Mouse (Mus musculus) kidney, embryonic 16.5 days (tissue): ENCODE measurements around the gene Trmt10c. TPM values are rescaled to one million over a fixed set of nuclear protein-coding genes. Genes with fewer than 3 reads are reported as not detected.
A peak's percentile ranks its signal among the peaks of the same experiment; 100 is the strongest.
"Not testable (repeated sequence)": the region's sequence is repeated elsewhere in the genome, so short reads cannot be mapped to it uniquely, and the experiment has no call there.

Experiments used
- ATAC-seq: fragments of 200-750 bp; cut with Nextera tagmentation; 2 replicates; pipeline ENCODE4 v1.8.0; 2017; ENCODE audit warnings: moderate TSS enrichment; ENCODE audit not compliant: low FRiP score, low TSS enrichment
- H3K27ac ChIP-seq: fragments of 300-500 bp; sonication (generic); 2 replicates; pipeline ENCODE4 v1.5.1; 2014; ENCODE audit warnings: low read length
- H3K27me3 ChIP-seq: fragments of 300-500 bp; sonication (generic); 2 replicates; pipeline ENCODE4 v1.6.1; 2014; ENCODE audit warnings: low read length, control low read depth, mixed read lengths; ENCODE audit not compliant: insufficient read depth
- H3K36me3 ChIP-seq: fragments of 300-500 bp; sonication (generic); 2 replicates; pipeline ENCODE4 v1.6.1; 2014; ENCODE audit warnings: low read length, control low read depth, mixed read lengths; ENCODE audit not compliant: insufficient read depth
- H3K4me1 ChIP-seq: fragments of 300-500 bp; sonication (generic); 2 replicates; pipeline ENCODE4 v1.6.1; 2014; ENCODE audit warnings: low read length, control low read depth, mixed read lengths; ENCODE audit not compliant: insufficient read depth
- H3K4me2 ChIP-seq: fragments of 300-500 bp; sonication (generic); replicated peaks from 2 replicates; pipeline ENCODE4 v1.6.1; 2014; ENCODE audit warnings: low read depth, low read length
- H3K4me3 ChIP-seq: fragments of 300-500 bp; sonication (generic); 2 replicates; pipeline ENCODE4 v1.5.1; 2014; ENCODE audit warnings: mild to moderate bottlenecking, low read length
- H3K9ac ChIP-seq: fragments of 300-500 bp; sonication (generic); replicated peaks from 2 replicates; pipeline ENCODE4 v1.6.1; 2014; ENCODE audit warnings: low read length
- H3K9me3 ChIP-seq: fragments of 300-500 bp; sonication (generic); 2 replicates; pipeline ENCODE4 v1.6.1; 2016; ENCODE audit warnings: low read length, control low read depth
- WGBS: fragments of 180-500 bp; shearing (Covaris S2); extraction: QIAGEN DNeasy Blood & Tissue Kit; methylation state at CpG from one replicate; pipeline ENCODE4 v1.1.7; 2014; 5-methylcytosine and 5-hydroxymethylcytosine counted together
- polyA plus RNA-seq: library from polyadenylated mRNA; unstranded; fragments of >200 nt; fragmentation: Nextera tagmentation; extraction: Ambion mirVana; gene quantifications from 2 replicates; pipeline ENCODE4 v1.2.1, GENCODE M21; 2015

The Trmt10c gene
- 27.8 and 28.6 TPM in 2 replicates for polyA plus RNA-seq

- ATAC-seq: peak; percentile 99
- under 1% methylated on average over 62 of the region's 63 CpGs for WGBS
- Histone ChIP-seq H3K4me3 (peak within 1 kb of the TSS; percentile 98), H3K27ac (peak within 1 kb of the TSS; percentile 93), H3K4me1 (peaks cover 10% of the 10 kb centered on the region), H3K9ac (peak within 1 kb of the TSS; percentile 98), H3K4me2 (peak within 1 kb of the TSS; percentile 77), H3K9me3 (no peaks in the 10 kb centered on the region), H3K27me3 (no peaks in the 10 kb centered on the region), H3K36me3 (peaks cover 20% of the 10 kb centered on the region)
Observed at GRCm38 (mm10) chr16:56037138-56038010, at the start of gene Trmt10c. Gene Trmt10c (minus strand): TSS chr16:56037819.

GRCm38 (mm10) chr16:56086336-56086735, 48.7 kb upstream of the Trmt10c start:
- Histone ChIP-seq H3K4me2 (no peak overlapping the region), H3K27ac (no peak overlapping the region), H3K4me1 (no peaks in the 10 kb centered on the region), H3K27me3 (no peaks in the 10 kb centered on the region), H3K9ac (no peak overlapping the region), H3K36me3 (peaks cover 3% of the 10 kb centered on the region; the same call in 1 of the 2 replicates), H3K9me3 (no peaks in the 10 kb centered on the region), H3K4me3 (no peak overlapping the region)
- ATAC-seq: no peak
- 89% methylated on average over 2 of the region's 2 CpGs for WGBS

GRCm38 (mm10) chr16:56081691-56082090, 44.1 kb upstream of the Trmt10c start:
- no peak overlapping the region for H3K4me3 ChIP-seq
- H3K9me3 ChIP-seq: no peaks in the 10 kb centered on the region
- H3K36me3 ChIP-seq: peaks cover 3% of the 10 kb centered on the region
- H3K4me2 ChIP-seq: no peak overlapping the region
- WGBS: 87% methylated on average over 4 of the region's 4 CpGs
- H3K4me1 ChIP-seq: peaks cover 2% of the 10 kb centered on the region; the same call in 1 of the 2 replicates
- no peak for ATAC-seq
- no peaks in the 10 kb centered on the region for H3K27me3 ChIP-seq
- no peak overlapping the region for H3K9ac ChIP-seq
- H3K27ac ChIP-seq: no peak overlapping the region

GRCm38 (mm10) chr16:56079419-56079818, 41.8 kb upstream of the Trmt10c start:
- Histone ChIP-seq H3K4me1 (peaks cover 7% of the 10 kb centered on the region; the same call in 1 of the 2 replicates), H3K9me3 (no peaks in the 10 kb centered on the region), H3K9ac (no peak overlapping the region), H3K36me3 (peaks cover 3% of the 10 kb centered on the region), H3K27me3 (no peaks in the 10 kb centered on the region), H3K4me3 (no peak overlapping the region), H3K4me2 (no peak overlapping the region), H3K27ac (no peak overlapping the region)
- ATAC-seq: no peak
- WGBS: 93% methylated on average over 1 of the region's 1 CpGs

- Histone ChIP-seq H3K4me1 (peaks cover 7% of the 10 kb centered on the region; the same call in 1 of the 2 replicates), H3K27me3 (no peaks in the 10 kb centered on the region), H3K36me3 (no peaks in the 10 kb centered on the region; the same call in 1 of the 2 replicates), H3K4me2 (peak overlapping the region; percentile 57), H3K27ac (peak overlapping the region; percentile 95), H3K9me3 (no peaks in the 10 kb centered on the region), H3K9ac (peak overlapping the region; percentile 83), H3K4me3 (peak overlapping the region; percentile 61)
- no peak for ATAC-seq
- 9% methylated on average over 11 of the region's 11 CpGs for WGBS
Observed at GRCm38 (mm10) chr16:56076121-56076869, 38.7 kb upstream of the Trmt10c start.

- no peaks in the 10 kb centered on the region; the same call in 1 of the 2 replicates for H3K36me3 ChIP-seq
- peak overlapping the region; percentile 83 for H3K9ac ChIP-seq
- ATAC-seq: peak; percentile 94
- peak overlapping the region; percentile 95 for H3K27ac ChIP-seq
- H3K9me3 ChIP-seq: no peaks in the 10 kb centered on the region
- H3K4me2 ChIP-seq: peak overlapping the region; percentile 57
- H3K27me3 ChIP-seq: no peaks in the 10 kb centered on the region
- peaks cover 7% of the 10 kb centered on the region; the same call in 1 of the 2 replicates for H3K4me1 ChIP-seq
- WGBS: under 1% methylated on average over 49 of the region's 66 CpGs
- peak overlapping the region; percentile 61 for H3K4me3 ChIP-seq
Observed at GRCm38 (mm10) chr16:56075222-56076111, 37.8 kb upstream of the Trmt10c start.

- Histone ChIP-seq H3K27ac (no peak overlapping the region), H3K4me2 (no peak overlapping the region), H3K4me1 (peaks cover 7% of the 10 kb centered on the region; the same call in 1 of the 2 replicates), H3K36me3 (no peaks in the 10 kb centered on the region; the same call in 1 of the 2 replicates), H3K27me3 (no peaks in the 10 kb centered on the region), H3K9me3 (no peaks in the 10 kb centered on the region), H3K9ac (no peak overlapping the region), H3K4me3 (no peak overlapping the region)
- WGBS: 73% methylated on average over 5 of the region's 5 CpGs
- peak; percentile 29; the same call in 1 of the 2 replicates for ATAC-seq
Observed at GRCm38 (mm10) chr16:56074565-56074964, 36.9 kb upstream of the Trmt10c start.

GRCm38 (mm10) chr16:56074122-56074521, 36.5 kb upstream of the Trmt10c start:
- Histone ChIP-seq H3K4me1 (peaks cover 7% of the 10 kb centered on the region; the same call in 1 of the 2 replicates), H3K36me3 (no peaks in the 10 kb centered on the region; the same call in 1 of the 2 replicates), H3K9me3 (no peaks in the 10 kb centered on the region), H3K4me2 (no peak overlapping the region), H3K4me3 (no peak overlapping the region), H3K9ac (no peak overlapping the region), H3K27me3 (no peaks in the 10 kb centered on the region), H3K27ac (no peak overlapping the region)
- WGBS: 81% methylated on average over 1 of the region's 1 CpGs
- 0 out of 2 replicates have a peak, but pooled peaks have one; percentile 3 for ATAC-seq

GRCm38 (mm10) chr16:56073150-56073549, 35.5 kb upstream of the Trmt10c start:
- 94% methylated on average over 6 of the region's 6 CpGs for WGBS
- not testable (repeated sequence) for H3K4me1 ChIP-seq, ATAC-seq

More at GRCm38 (mm10) chr16:56073150-56073549, 35.5 kb upstream of the Trmt10c start:
- H3K36me3 ChIP-seq, H3K27ac ChIP-seq, H3K4me3 ChIP-seq, H3K27me3 ChIP-seq, H3K4me2 ChIP-seq, H3K9ac ChIP-seq, H3K9me3 ChIP-seq: not testable (repeated sequence)
